16 mouse cellular contexts compared by ENCODE assay signal in the genomic region with DNA sequence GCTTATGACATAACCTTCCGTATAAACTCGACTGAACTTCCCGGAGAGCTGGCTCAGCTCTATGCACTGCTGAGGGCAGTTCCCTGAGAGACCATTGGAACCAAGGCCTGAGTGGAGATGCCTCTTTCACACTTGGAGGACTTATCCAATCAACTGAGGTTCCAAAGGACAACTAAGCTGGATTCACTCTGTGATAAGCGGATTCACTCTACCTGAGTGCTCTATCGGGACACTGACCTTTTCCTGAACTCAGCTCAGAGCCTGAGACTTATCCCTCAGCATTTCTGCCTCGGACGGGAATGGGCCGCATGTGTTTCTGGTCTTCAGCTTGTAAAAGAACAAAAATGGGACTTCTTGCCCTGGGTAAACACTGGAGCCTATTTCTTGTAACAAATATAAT.
DNase-seq lines count a peak whose midpoint lies in the region.
"Had no signal": no experiment of that assay in that cellular context is flagged by ENCODE, and none has a peak within 500 bp of the region (broad histone marks: within the 10 kb centered on the region; RNA-seq: fewer than 3 reads in every experiment).

No protein-coding gene starts in this region.

- DNase-seq in retina, adult 2 months (ENCODE audit: low read depth, low spot score): peak; percentile 69
- DNase-seq in retina, embryonic 14.5 days (ENCODE audit: low spot score): no peak
- peak; percentile 64 for DNase-seq in retina, postnatal 1 day
- DNase-seq in retina, postnatal 7 days (ENCODE audit: low read depth, low spot score): peak; percentile 62
- no peak for DNase-seq in urinary bladder, postnatal 4 days (ENCODE audit: low spot score in 2 of 2)
- DNase-seq in lung, postnatal 10 days: no peak
- DNase-seq: adrenal gland, adult 2 months; adrenal gland, adult 8-10 months; adrenal gland, postnatal 10 days; adrenal gland, postnatal 14 days; adrenal gland, postnatal 25 days; adrenal gland, postnatal 36 days; B cell, adult 2 months; cerebellum, adult 11 months; cerebellum, adult 11-12 months; cerebellum, adult 18-20 months had no signal

Comparison
In these comparisons a context has a peak if more than half of its experiments do, and no peak if none do; other contexts are left out.
1. DNase-seq: peak in retina, adult 2 months (single experiment), retina, postnatal 1 day (single experiment) and retina, postnatal 7 days (single experiment); none in retina, embryonic 14.5 days (single experiment), urinary bladder, postnatal 4 days (0 of 2) and lung, postnatal 10 days (single experiment).